Mouse (Mus musculus): Measurements from ENCODE around the gene Olfr109.

Gene Olfr109

GRCm38 (mm10) chr17:37458616-37459015 lies at the start of gene Olfr109:
Gene Olfr109, plus strand, starts transcription at chr17:37458916.
- no peak for DNase-seq (ENCODE audit: low read depth, low spot score)

- no peak for DNase-seq (ENCODE audit: low read depth, low spot score)
Observed at GRCm38 (mm10) chr17:37413380-37413779, 45.3 kb upstream of the Olfr109 start.

GRCm38 (mm10) chr17:37445180-37445579 lies 13.5 kb upstream of the Olfr109 start, which contains the start of gene Olfr108:
Gene Olfr108, plus strand, starts transcription at chr17:37445480.
- DNase-seq (ENCODE audit: low read depth, low spot score): no peak

GRCm38 (mm10) chr17:37483452-37483851 lies 24.7 kb downstream of the Olfr109 start, which contains the start of gene H2-M2:
Gene H2-M2, minus strand, starts transcription at chr17:37483552.
- no peak for DNase-seq (ENCODE audit: low read depth, low spot score)

- no peak for DNase-seq (ENCODE audit: low read depth, low spot score)
Observed at GRCm38 (mm10) chr17:37491930-37492518, 33.3 kb downstream of the Olfr109 start, which contains the start of gene Olfr110. Gene Olfr110, plus strand, starts transcription at chr17:37492468.

GRCm38 (mm10) chr17:37507730-37508129 lies 49.0 kb downstream of the Olfr109 start, which contains the start of gene Olfr111:
Gene Olfr111, plus strand, starts transcription at chr17:37508030.
- DNase-seq (ENCODE audit: low read depth, low spot score): no peak
